Mouse (Mus musculus) megakaryocyte, embryonic 14.5 days (primary cell): ENCODE data around the gene Smyd5.

Experiments used
- FLI1 ChIP-seq: IDR thresholded peaks from 2 replicates; pipeline ENCODE4 v1.6.1; 2012; ENCODE audit warnings: low read length, inconsistent platforms, mixed read lengths
- GATA1 ChIP-seq: IDR thresholded peaks from 3 replicates; pipeline ENCODE4 v1.6.1; 2012; ENCODE audit warnings: mixed read lengths, low read length, inconsistent platforms, borderline replicate concordance

- TF ChIP-seq GATA1 (no peak), FLI1 (no peak)
Observed at GRCm38 (mm10) chr6:85436204-85436603, 4.4 kb downstream of the Smyd5 start.
